Mouse (Mus musculus) hindbrain, embryonic 12.5 days (tissue): ENCODE measurements around the gene Slfn8. TPM values are rescaled to one million over a fixed set of nuclear protein-coding genes. Genes with fewer than 3 reads are reported as not detected.
"Not testable (repeated sequence)": the region's sequence is repeated elsewhere in the genome, so short reads cannot be mapped to it uniquely, and the experiment has no call there.

Source experiments
- ATAC-seq: fragments of 200-750 bp; cut with Nextera tagmentation; 2 replicates; pipeline ENCODE4 v1.8.0; 2017; ENCODE audit warnings: moderate TSS enrichment; ENCODE audit not compliant: low FRiP score
- H3K27ac ChIP-seq: fragments of 300-500 bp; sonication (generic); 2 replicates; pipeline ENCODE4 v1.5.1; 2016; ENCODE audit warnings: mild to moderate bottlenecking
- H3K27me3 ChIP-seq: fragments of 300-500 bp; sonication (generic); 2 replicates; pipeline ENCODE4 v1.6.1; 2016; ENCODE audit warnings: mild to moderate bottlenecking
- H3K36me3 ChIP-seq: fragments of 300-500 bp; sonication (generic); 2 replicates; pipeline ENCODE4 v1.6.1; 2016; ENCODE audit warnings: mild to moderate bottlenecking
- H3K4me1 ChIP-seq: fragments of 300-500 bp; sonication (generic); 2 replicates; pipeline ENCODE4 v1.6.1; 2016
- H3K4me2 ChIP-seq: fragments of 300-500 bp; sonication (generic); replicated peaks from 2 replicates; pipeline ENCODE4 v1.6.1; 2016; ENCODE audit warnings: mild to moderate bottlenecking
- H3K4me3 ChIP-seq: fragments of 300-500 bp; sonication (generic); 2 replicates; pipeline ENCODE4 v1.5.1; 2016; ENCODE audit warnings: mild to moderate bottlenecking
- H3K9ac ChIP-seq: fragments of 300-500 bp; sonication (generic); 2 replicates; pipeline ENCODE4 v1.6.1; 2016; ENCODE audit warnings: mild to moderate bottlenecking, moderate library complexity
- H3K9me3 ChIP-seq: fragments of 300-500 bp; sonication (generic); replicated peaks from 2 replicates; pipeline ENCODE4 v1.6.1; 2016; ENCODE audit warnings: mild to moderate bottlenecking
- WGBS: fragments of 180-500 bp; shearing (Covaris S2); methylation state at CpG from one replicate; pipeline ENCODE4 v1.1.7; 2016; 5-methylcytosine and 5-hydroxymethylcytosine counted together
- polyA plus RNA-seq: library from polyadenylated mRNA; unstranded; fragments of >200 nt; fragmentation: Nextera tagmentation; extraction: Ambion mirVana; gene quantifications from 2 replicates; pipeline ENCODE4 v1.2.1, GENCODE M21; 2016

Gene Slfn8
- polyA plus RNA-seq, 1 experiment from 2014 or later = 0.34 TPM

DNA sequence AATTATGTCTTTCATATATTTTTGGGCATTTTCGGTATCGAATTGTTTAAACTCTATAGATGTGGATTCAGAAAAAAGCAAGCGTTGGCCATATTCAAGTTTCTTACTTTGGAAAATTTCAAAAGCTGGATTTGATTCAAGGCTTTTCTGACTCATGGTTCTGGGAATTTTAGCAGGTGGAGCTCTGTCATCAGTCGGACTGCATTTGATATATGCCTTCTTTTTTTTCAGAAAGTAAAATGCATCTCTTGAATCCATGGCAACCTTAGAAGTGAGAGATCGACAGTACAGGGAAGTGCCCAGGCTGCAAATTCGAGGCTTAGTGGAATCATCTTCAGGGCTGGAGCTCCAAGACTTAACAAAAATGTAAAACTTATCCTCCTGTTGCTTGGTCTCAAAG lies 33.0 kb downstream of the Slfn8 start:
- Histone ChIP-seq H3K4me3 (no peak overlapping the region), H3K4me1 (peaks cover 11% of the 10 kb centered on the region), H3K27ac (no peak overlapping the region), H3K27me3 (0 out of 2 replicates have a peak, but pooled peaks cover 9% of the 10 kb centered on the region), H3K4me2 (no peak overlapping the region), H3K36me3 (no peaks in the 10 kb centered on the region), H3K9ac (no peak overlapping the region), H3K9me3 (no peaks in the 10 kb centered on the region)
- no peak for ATAC-seq
- WGBS = 87% methylated on average over 6 of the region's 6 CpGs

DNA sequence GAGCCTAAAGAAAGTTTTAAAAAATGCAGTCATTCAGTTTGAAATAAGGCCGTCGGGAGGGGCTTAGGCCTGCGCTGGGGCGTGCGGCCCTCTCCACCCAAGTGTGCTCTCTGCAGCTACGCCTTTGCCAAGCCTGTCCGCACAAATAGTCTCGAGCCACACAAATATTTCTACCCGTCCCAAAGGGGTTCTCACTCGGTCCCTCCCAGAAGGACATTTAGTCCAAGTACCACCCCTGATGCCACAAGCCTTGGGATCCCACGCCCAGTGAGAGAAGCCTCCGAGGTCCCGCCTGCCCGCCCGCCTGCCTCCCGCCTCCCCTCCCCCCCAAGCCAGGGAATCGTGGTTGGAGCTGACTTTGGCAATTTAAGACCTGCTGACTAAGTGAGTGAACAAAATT lies 37.4 kb downstream of the Slfn8 start:
- Histone ChIP-seq H3K9ac (no peak overlapping the region), H3K4me2 (no peak overlapping the region), H3K27ac (no peak overlapping the region), H3K9me3 (no peaks in the 10 kb centered on the region), H3K27me3 (no peaks in the 10 kb centered on the region), H3K4me1 (no peaks in the 10 kb centered on the region), H3K36me3 (no peaks in the 10 kb centered on the region), H3K4me3 (no peak overlapping the region)
- WGBS = 86% methylated on average over 17 of the region's 17 CpGs
- no peak for ATAC-seq

DNA sequence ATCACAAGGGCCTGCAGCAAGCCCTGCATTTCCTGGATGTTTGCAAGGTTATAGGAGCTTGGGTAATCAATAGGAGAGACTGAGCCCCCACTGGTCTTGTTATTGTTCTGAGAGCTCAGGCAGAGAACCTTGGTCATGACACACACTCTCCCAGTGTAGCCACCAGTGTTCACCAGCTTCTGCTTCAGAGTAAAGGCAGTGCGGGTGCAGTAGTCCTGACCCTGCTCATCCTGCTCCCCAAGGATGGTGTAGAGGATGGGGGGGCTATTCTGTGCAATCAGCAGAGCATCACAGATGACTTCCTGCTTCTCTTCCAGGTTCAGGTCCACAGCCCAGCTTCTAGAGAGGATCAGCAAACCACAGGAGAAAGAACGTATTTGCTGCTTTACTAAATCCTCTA lies 38.2 kb downstream of the Slfn8 start:
- H3K4me1 ChIP-seq, H3K36me3 ChIP-seq, H3K4me3 ChIP-seq, H3K4me2 ChIP-seq, H3K27me3 ChIP-seq, H3K9ac ChIP-seq, H3K9me3 ChIP-seq, ATAC-seq, H3K27ac ChIP-seq: not testable (repeated sequence)
- WGBS = 90% methylated on average over 2 of the region's 2 CpGs

GRCm38 (mm10) chr11:82973916-82974315 lies 46.7 kb downstream of the Slfn8 start:
- H3K9me3 ChIP-seq = no peaks in the 10 kb centered on the region
- ATAC-seq = no peak
- peaks cover 5% of the 10 kb centered on the region; the same call in 1 of the 2 replicates for H3K4me1 ChIP-seq
- 47% methylated on average over 5 of the region's 5 CpGs for WGBS
- no peak overlapping the region for H3K4me3 ChIP-seq
- no peaks in the 10 kb centered on the region for H3K27me3 ChIP-seq
- no peaks in the 10 kb centered on the region for H3K36me3 ChIP-seq
- H3K9ac ChIP-seq = no peak overlapping the region
- H3K27ac ChIP-seq = no peak overlapping the region
- no peak overlapping the region for H3K4me2 ChIP-seq

- Histone ChIP-seq H3K4me2 (peak overlapping the region; percentile 50), H3K9me3 (no peaks in the 10 kb centered on the region), H3K36me3 (no peaks in the 10 kb centered on the region), H3K4me3 (no peak overlapping the region), H3K27me3 (no peaks in the 10 kb centered on the region), H3K27ac (no peak overlapping the region), H3K9ac (no peak overlapping the region), H3K4me1 (peaks cover 5% of the 10 kb centered on the region; the same call in 1 of the 2 replicates)
- no peak for ATAC-seq
- WGBS = 72% methylated on average over 9 of the region's 11 CpGs
These were observed 49.0 kb downstream of the Slfn8 start for GRCm38 (mm10) chr11:82971590-82971974.

GRCm38 (mm10) chr11:82970712-82971589 lies 49.7 kb downstream of the Slfn8 start:
- no peak for ATAC-seq
- no peaks in the 10 kb centered on the region for H3K9me3 ChIP-seq
- H3K4me2 ChIP-seq = peak overlapping the region; percentile 50
- H3K9ac ChIP-seq = no peak overlapping the region
- H3K4me3 ChIP-seq = peak overlapping the region; percentile 25
- peaks cover 5% of the 10 kb centered on the region; the same call in 1 of the 2 replicates for H3K4me1 ChIP-seq
- WGBS = 9% methylated on average over 31 of the region's 31 CpGs
- no peaks in the 10 kb centered on the region for H3K27me3 ChIP-seq
- H3K27ac ChIP-seq = no peak overlapping the region
- no peaks in the 10 kb centered on the region for H3K36me3 ChIP-seq

- no peak for ATAC-seq
- Histone ChIP-seq H3K9me3 (no peaks in the 10 kb centered on the region), H3K27me3 (peaks cover 3% of the 10 kb centered on the region; the same call in 1 of the 2 replicates), H3K4me2 (no peak overlapping the region), H3K9ac (no peak overlapping the region), H3K27ac (no peak overlapping the region), H3K36me3 (no peaks in the 10 kb centered on the region), H3K4me1 (no peaks in the 10 kb centered on the region), H3K4me3 (no peak overlapping the region)
- WGBS = 90% methylated on average over 8 of the region's 8 CpGs
These were observed 58.4 kb downstream of the Slfn8 start for GRCm38 (mm10) chr11:82962215-82962614.

DNA sequence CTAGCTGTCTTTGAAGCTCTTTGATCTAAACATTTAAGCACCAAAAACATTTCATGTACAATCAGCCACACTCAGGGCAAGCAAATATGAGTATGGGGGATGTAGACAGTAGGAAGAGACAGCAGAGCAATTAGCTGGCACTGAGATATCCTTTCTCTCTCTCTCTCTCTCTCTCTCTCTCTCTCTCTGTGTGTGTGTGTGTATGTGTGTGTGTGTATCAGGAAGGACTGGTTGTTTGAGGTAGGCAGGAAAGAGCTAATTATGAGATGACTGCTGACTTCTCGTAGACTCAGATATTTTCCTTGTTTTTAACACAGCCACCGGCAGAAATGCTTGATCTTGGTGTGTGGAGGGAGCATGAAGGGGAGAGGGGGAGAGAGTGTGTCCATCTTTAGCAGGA lies 58.9 kb downstream of the Slfn8 start:
- ATAC-seq = no peak
- 82% methylated on average over 2 of the region's 2 CpGs for WGBS
- H3K27ac ChIP-seq = no peak overlapping the region

GRCm38 (mm10) chr11:82959613-82960012 lies 61.0 kb downstream of the Slfn8 start:
- Histone ChIP-seq H3K9ac (no peak overlapping the region), H3K4me1 (no peaks in the 10 kb centered on the region), H3K9me3 (no peaks in the 10 kb centered on the region), H3K36me3 (no peaks in the 10 kb centered on the region), H3K4me2 (no peak overlapping the region), H3K27me3 (peaks cover 3% of the 10 kb centered on the region; the same call in 1 of the 2 replicates), H3K27ac (no peak overlapping the region), H3K4me3 (no peak overlapping the region)
- WGBS = 21% methylated on average over 4 of the region's 4 CpGs
- ATAC-seq = no peak

More for the DNA sequence above, 58.9 kb downstream of the Slfn8 start:
- no peak overlapping the region for H3K9ac ChIP-seq
- no peaks in the 10 kb centered on the region for H3K4me1 ChIP-seq
- H3K36me3 ChIP-seq = no peaks in the 10 kb centered on the region
- no peak overlapping the region for H3K4me2 ChIP-seq
- no peak overlapping the region for H3K4me3 ChIP-seq
- no peaks in the 10 kb centered on the region for H3K9me3 ChIP-seq
- peaks cover 3% of the 10 kb centered on the region; the same call in 1 of the 2 replicates for H3K27me3 ChIP-seq

- no peaks in the 10 kb centered on the region for H3K9me3 ChIP-seq
- peaks cover 25% of the 10 kb centered on the region for H3K27me3 ChIP-seq
- ATAC-seq = no peak
- 0 out of 2 replicates have a peak, but pooled peaks cover under 1% of the 10 kb centered on the region for H3K4me1 ChIP-seq
- no peak overlapping the region for H3K4me3 ChIP-seq
- H3K27ac ChIP-seq = no peak overlapping the region
- H3K4me2 ChIP-seq = no peak overlapping the region
- H3K9ac ChIP-seq = no peak overlapping the region
- WGBS = 76% methylated on average over 10 of the region's 10 CpGs
- H3K36me3 ChIP-seq = no peaks in the 10 kb centered on the region
These were observed 63.7 kb downstream of the Slfn8 start for GRCm38 (mm10) chr11:82956925-82957324.

DNA sequence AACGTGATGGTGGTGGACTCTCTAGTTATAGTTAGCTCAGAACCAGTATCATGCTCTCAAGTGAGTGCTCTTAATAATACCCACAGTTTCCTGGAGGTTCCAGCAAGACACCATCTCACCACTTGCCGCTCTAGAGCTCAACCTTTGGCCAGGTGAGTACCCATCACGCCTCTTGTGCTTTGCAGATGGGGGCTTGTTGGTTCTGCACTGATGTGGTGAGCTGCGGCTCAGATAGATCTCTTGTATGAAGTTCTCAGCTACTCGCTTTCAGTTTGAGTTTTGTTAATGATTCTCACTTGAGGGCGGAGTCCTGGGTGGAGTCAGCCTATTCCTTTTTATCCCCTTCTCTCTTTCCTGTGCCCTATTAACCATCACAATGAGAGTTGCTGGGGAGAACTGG lies 66.0 kb downstream of the Slfn8 start:
- no peak for ATAC-seq
- peaks cover 45% of the 10 kb centered on the region for H3K27me3 ChIP-seq

DNA sequence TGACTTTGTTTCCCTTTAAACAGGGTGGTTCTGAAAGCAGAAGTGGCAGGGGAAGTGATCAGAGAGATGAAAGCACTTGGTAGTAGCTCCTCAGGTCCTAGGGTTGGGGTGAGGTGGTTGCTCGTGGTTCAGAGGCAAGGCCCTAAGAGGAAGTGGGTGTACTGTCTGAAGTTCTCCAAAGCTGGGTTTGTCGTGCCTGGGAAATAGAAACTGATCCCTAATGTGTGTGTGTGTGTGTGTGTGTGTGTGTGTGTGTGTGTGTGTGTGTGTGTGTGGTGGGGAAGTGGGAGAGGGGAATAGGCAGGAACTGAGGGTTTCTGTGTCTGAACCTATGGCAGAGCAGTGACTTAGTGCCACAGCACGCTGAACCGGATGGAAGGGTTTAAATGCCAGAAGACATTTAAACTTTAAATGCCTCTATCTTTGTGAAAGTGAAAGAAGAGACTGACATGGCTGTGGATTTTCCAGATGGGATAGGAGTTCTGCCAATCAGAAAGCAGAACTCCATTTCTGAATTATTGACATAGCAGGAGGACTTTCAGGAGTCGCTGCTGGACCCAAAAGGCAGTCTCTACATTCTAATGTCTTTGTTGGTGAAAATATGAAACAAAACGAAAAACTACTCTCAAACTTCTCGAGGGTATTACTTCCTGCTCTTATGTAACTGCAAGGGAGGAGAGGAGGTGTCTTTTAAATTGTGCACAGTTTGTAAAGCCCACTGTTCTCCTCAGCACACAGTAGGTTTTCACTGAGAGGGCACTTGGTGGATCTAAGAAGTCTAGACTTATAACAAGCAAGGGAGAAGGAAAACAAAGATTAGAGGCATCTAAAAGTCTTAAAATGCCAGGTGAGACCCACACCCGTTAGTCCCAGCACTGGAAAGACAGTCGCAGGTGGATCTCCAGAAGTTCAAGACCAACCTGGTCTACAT lies 67.7 kb downstream of the Slfn8 start:
- Histone ChIP-seq H3K4me2 (no peak overlapping the region), H3K9ac (no peak overlapping the region), H3K27me3 (peaks cover 49% of the 10 kb centered on the region), H3K27ac (no peak overlapping the region), H3K4me3 (no peak overlapping the region), H3K36me3 (no peaks in the 10 kb centered on the region), H3K4me1 (0 out of 2 replicates have a peak, but pooled peaks cover 3% of the 10 kb centered on the region), H3K9me3 (no peaks in the 10 kb centered on the region)
- WGBS = 69% methylated on average over 9 of the region's 9 CpGs
- ATAC-seq = no peak

More for the DNA sequence above, 66.0 kb downstream of the Slfn8 start:
- no peak overlapping the region for H3K4me2 ChIP-seq
- no peak overlapping the region for H3K9ac ChIP-seq
- 71% methylated on average over 6 of the region's 6 CpGs for WGBS
- H3K4me3 ChIP-seq = no peak overlapping the region
- no peaks in the 10 kb centered on the region for H3K36me3 ChIP-seq
- H3K4me1 ChIP-seq = 0 out of 2 replicates have a peak, but pooled peaks cover 3% of the 10 kb centered on the region
- H3K9me3 ChIP-seq = no peaks in the 10 kb centered on the region
- H3K27ac ChIP-seq = no peak overlapping the region
